In genomic region chr19:17410465-17411065, GRCm38 (mm10) we compare ENCODE assay signal across 26 mouse cellular contexts. TPM values are rescaled to one million over a fixed set of nuclear protein-coding genes. Genes with fewer than 3 reads are reported as not detected.
DNase-seq lines count a peak whose midpoint lies in the region; ATAC-seq and TF ChIP-seq lines count a peak whose summit lies in the region.
"Had no signal": no experiment of that assay in that cellular context is flagged by ENCODE, and none has a peak within 500 bp of the region (broad histone marks: within the 10 kb centered on the region; RNA-seq: fewer than 3 reads in every experiment).

No protein-coding gene starts in this region.

- H3K27ac ChIP-seq in intestine, postnatal 0 days (ENCODE audit: low read depth, low read length) = peak overlapping the region; percentile 81
- H3K27ac ChIP-seq in liver, embryonic 14.5 days = peak overlapping the region; percentile 39
- H3K27ac ChIP-seq in stomach, embryonic 15.5 days = no peak overlapping the region
- H3K27ac ChIP-seq: embryonic facial prominence, embryonic 10.5 days; forebrain, embryonic 15.5 days; heart, embryonic 13.5 days; hindbrain, embryonic 12.5 days; limb, embryonic 10.5 days; midbrain, embryonic 13.5 days had no signal

- intact Hi-C loops in left cerebral cortex, postnatal 36 days (cut with DNase I) = no loop called here

- no peak overlapping the region for H3K9ac ChIP-seq in intestine, postnatal 0 days (ENCODE audit: low read depth, low read length)
- H3K9ac ChIP-seq in liver, embryonic 14.5 days (replicated peaks) = no peak overlapping the region
- no peak overlapping the region for H3K9ac ChIP-seq in stomach, embryonic 15.5 days
- H3K9ac ChIP-seq: forebrain, embryonic 15.5 days; heart, embryonic 13.5 days; hindbrain, embryonic 12.5 days; midbrain, embryonic 13.5 days had no signal

- no peaks in the 10 kb centered on the region for H3K27me3 ChIP-seq in intestine, postnatal 0 days (replicated peaks; ENCODE audit: control insufficient read depth, insufficient read depth, low read length)
- H3K27me3 ChIP-seq in liver, embryonic 14.5 days (ENCODE audit: control insufficient read depth, insufficient read depth, low read length) = no peaks in the 10 kb centered on the region
- H3K27me3 ChIP-seq in stomach, embryonic 15.5 days (replicated peaks) = no peaks in the 10 kb centered on the region
- H3K27me3 ChIP-seq: forebrain, embryonic 15.5 days; heart, embryonic 13.5 days; hindbrain, embryonic 12.5 days; midbrain, embryonic 13.5 days had no signal

- no peaks in the 10 kb centered on the region for H3K36me3 ChIP-seq in intestine, postnatal 0 days (ENCODE audit: control insufficient read depth, insufficient read depth)
- no peaks in the 10 kb centered on the region for H3K36me3 ChIP-seq in liver, embryonic 14.5 days (replicated peaks; ENCODE audit: control insufficient read depth, insufficient read depth, low read depth)
- H3K36me3 ChIP-seq in stomach, embryonic 15.5 days = no peaks in the 10 kb centered on the region
- H3K36me3 ChIP-seq: embryonic facial prominence, embryonic 10.5 days; forebrain, embryonic 15.5 days; heart, embryonic 13.5 days; hindbrain, embryonic 12.5 days; limb, embryonic 10.5 days; midbrain, embryonic 13.5 days had no signal

- no peak for TF ChIP-seq EP300 in liver, embryonic 14.5 days (IDR thresholded peaks at IDR 0.05; ENCODE audit: low read depth)

- peak; percentile 31 for DNase-seq in c-Kit-positive CD71-positive TER-119-negative erythroid progenitor cells, embryonic 14.5 days (ENCODE audit: low read depth)
- peak in 2 of 3 experiments; percentile 10 to 35 for DNase-seq in liver, embryonic 14.5 days (ENCODE audit: low read depth in 3 of 3, low spot score in 3 of 3)
- no peak for DNase-seq in adrenal gland, postnatal 25 days
- DNase-seq in left cerebral cortex, postnatal 36 days (ENCODE audit: low spot score in 2 of 2) = no peak
- no peak for DNase-seq in lung, postnatal 14 days
- no peak for DNase-seq in kidney, postnatal 25 days
- DNase-seq: adrenal gland, postnatal 14 days; cerebellum, adult 11 months; cerebellum, adult 9-11 months; gastrocnemius, postnatal 10 days; heart, adult 18-20 months; heart, postnatal 14 days; kidney, adult 8-10 months; kidney, postnatal 10 days; lung, adult 18-20 months; lung, postnatal 10 days; thymus, adult 18-20 months; thymus, postnatal 4 days had no signal

- H3K9me3 ChIP-seq in intestine, postnatal 0 days (ENCODE audit: control insufficient read depth) = no peaks in the 10 kb centered on the region
- no peaks in the 10 kb centered on the region for H3K9me3 ChIP-seq in liver, embryonic 14.5 days (ENCODE audit: control insufficient read depth, low read length)
- no peaks in the 10 kb centered on the region for H3K9me3 ChIP-seq in stomach, embryonic 15.5 days
- H3K9me3 ChIP-seq: forebrain, embryonic 15.5 days; heart, embryonic 13.5 days; hindbrain, embryonic 12.5 days; limb, embryonic 10.5 days; midbrain, embryonic 13.5 days had no signal

- peak; percentile 94 for ATAC-seq in intestine, postnatal 0 days
- peak; percentile 56; the same call in 1 of the 2 replicates for ATAC-seq in liver, embryonic 14.5 days (ENCODE audit: insufficient read depth)
- peak; percentile 73 for ATAC-seq in stomach, embryonic 15.5 days (ENCODE audit: insufficient read depth, low FRiP score, low read depth)
- ATAC-seq: forebrain, embryonic 15.5 days; midbrain, embryonic 13.5 days had no signal

- H3K4me3 ChIP-seq in intestine, postnatal 0 days (ENCODE audit: low read depth, low read length) = no peak overlapping the region
- H3K4me3 ChIP-seq in liver, embryonic 14.5 days (ENCODE audit: insufficient read depth in 1 of 2, low read depth in 2 of 2, low read length in 2 of 2) = no peak overlapping the region
- H3K4me3 ChIP-seq in stomach, embryonic 15.5 days (replicated peaks) = no peak overlapping the region
- H3K4me3 ChIP-seq: embryonic facial prominence, embryonic 10.5 days; forebrain, embryonic 15.5 days; heart, embryonic 13.5 days; hindbrain, embryonic 12.5 days; limb, embryonic 10.5 days; midbrain, embryonic 13.5 days had no signal

- H3K4me1 ChIP-seq in intestine, postnatal 0 days (replicated peaks; ENCODE audit: control insufficient read depth, insufficient read depth, low read length) = peaks cover 4% of the 10 kb centered on the region; the same call in 1 of the 2 replicates
- H3K4me1 ChIP-seq in liver, embryonic 14.5 days (replicated peaks; ENCODE audit: control insufficient read depth in 2 of 2, insufficient read depth in 2 of 2, low read length in 1 of 2) = peaks cover 10 to 21% of the 10 kb centered on the region in 2 experiments
- no peaks in the 10 kb centered on the region for H3K4me1 ChIP-seq in stomach, embryonic 15.5 days
- H3K4me1 ChIP-seq: embryonic facial prominence, embryonic 10.5 days; forebrain, embryonic 15.5 days; heart, embryonic 13.5 days; hindbrain, embryonic 12.5 days; limb, embryonic 10.5 days; midbrain, embryonic 13.5 days had no signal

- H3K4me2 ChIP-seq in intestine, postnatal 0 days (replicated peaks; ENCODE audit: low read depth) = no peak overlapping the region
- 0 out of 2 replicates have a peak overlapping the region, but pooled peaks have one; percentile 11 for H3K4me2 ChIP-seq in liver, embryonic 14.5 days (ENCODE audit: low read depth)
- H3K4me2 ChIP-seq in stomach, embryonic 15.5 days = no peak overlapping the region
- H3K4me2 ChIP-seq: forebrain, embryonic 15.5 days; heart, embryonic 13.5 days; hindbrain, embryonic 12.5 days; midbrain, embryonic 13.5 days had no signal

- 42% methylated on average over 5 of the region's 5 CpGs for WGBS in intestine, postnatal 0 days
- 24% methylated on average over 5 of the region's 5 CpGs for WGBS in liver, embryonic 14.5 days (ENCODE audit: insufficient replicate concordance)
- WGBS in stomach, embryonic 15.5 days = 55% methylated on average over 5 of the region's 5 CpGs

- TF ChIP-seq CTCF in intestine, postnatal 0 days (IDR thresholded peaks at IDR 0.05; ENCODE audit: low read depth) = no peak
- TF ChIP-seq CTCF in liver, embryonic 14.5 days (IDR thresholded peaks at IDR 0.05; ENCODE audit: low read depth) = no peak

RNA-seq across cellular contexts. Expression of gene Rfk, which starts 16.7 kb away (rescaled TPM):
- 484 and 527 TPM in 2 replicates for polyA plus RNA-seq in intestine, postnatal 0 days (2015; fragmentation: Nextera tagmentation; extraction: Ambion mirVana)
- polyA plus RNA-seq in liver, embryonic 14.5 days (2012; rRNA removed) = 19.8 and 26.2 TPM in 2 replicates
- 47.4 and 53.3 TPM in 2 replicates for polyA plus RNA-seq in liver, embryonic 14.5 days (2014; fragmentation: Nextera tagmentation; extraction: Ambion mirVana)
- 80.8 and 92.6 TPM in 2 replicates for polyA plus RNA-seq in stomach, embryonic 15.5 days (2015; fragmentation: Nextera tagmentation; extraction: Ambion mirVana)
- total RNA-seq in adrenal gland, postnatal 25 days (2021) = 198 and 236 TPM in 2 replicates
- 10 to 100 TPM; 57.0 to 64.5 TPM for total RNA-seq in left cerebral cortex, postnatal 36 days (2021)

RNA-seq across cellular contexts. Expression of gene Gcnt1, which starts 37.9 kb away (rescaled TPM):
- polyA plus RNA-seq in intestine, postnatal 0 days (2015; fragmentation: Nextera tagmentation; extraction: Ambion mirVana) = 1.1 and 1.4 TPM in 2 replicates
- 11.9 and 14.6 TPM in 2 replicates for polyA plus RNA-seq in liver, embryonic 14.5 days (2012; rRNA removed)
- 25.1 and 26.0 TPM in 2 replicates for polyA plus RNA-seq in liver, embryonic 14.5 days (2014; fragmentation: Nextera tagmentation; extraction: Ambion mirVana)
- 7.4 and 8.3 TPM in 2 replicates for polyA plus RNA-seq in stomach, embryonic 15.5 days (2015; fragmentation: Nextera tagmentation; extraction: Ambion mirVana)
- total RNA-seq in adrenal gland, postnatal 25 days (2021) = 1.1 and 1.5 TPM in 2 replicates
- 1 to 10 TPM; 2.0 to 2.2 TPM for total RNA-seq in left cerebral cortex, postnatal 36 days (2021)

Comparison
In these comparisons a context has a peak if more than half of its experiments do, and no peak if none do; other contexts are left out.
1. DNase-seq: peak in c-Kit-positive CD71-positive TER-119-negative erythroid progenitor cells, embryonic 14.5 days (single experiment) and liver, embryonic 14.5 days (2 of 3); none in adrenal gland, postnatal 25 days (single experiment), left cerebral cortex, postnatal 36 days (0 of 2), lung, postnatal 14 days (single experiment) and kidney, postnatal 25 days (0 of 2).
2. Peak in every context shown above with its lines, with median percentiles within 50 percentile points of each other: ATAC-seq.